Mouse (Mus musculus): ENCODE measurements around the gene Vav1. TPM values are rescaled to one million over a fixed set of nuclear protein-coding genes. Genes with fewer than 3 reads are reported as not detected.
"Not testable (repeated sequence)": the region's sequence is repeated elsewhere in the genome, so short reads cannot be mapped to it uniquely, and the experiment has no call there.

The Vav1 gene
- polyA plus RNA-seq, 1 experiment from 2014 or later: 1.8 TPM

DNA sequence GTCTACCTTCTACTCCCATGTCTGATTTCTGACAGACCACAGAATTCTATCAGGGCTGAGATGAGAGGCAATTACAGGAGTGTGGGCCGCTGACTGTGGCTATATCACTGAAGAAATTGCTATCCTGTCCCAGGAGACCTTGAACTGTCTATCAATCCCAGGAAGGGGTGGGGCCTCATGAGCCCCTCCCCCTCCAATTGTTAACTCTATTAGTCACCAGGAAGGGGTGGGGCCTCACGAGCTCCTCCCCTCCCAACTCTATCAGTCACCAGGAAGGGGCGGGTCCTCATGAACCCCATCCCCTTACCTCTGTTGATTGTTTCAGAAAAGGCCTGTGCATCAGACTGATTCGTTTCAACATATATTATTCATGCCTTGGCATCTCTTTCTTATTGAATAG is 53.3 kb downstream of the Vav1 start:
- Histone ChIP-seq H3K9ac (no peak overlapping the region), H3K4me1 (replicated peaks) (0 out of 2 replicates have a peak, but pooled peaks cover 5% of the 10 kb centered on the region), H3K27ac (replicated peaks) (no peak overlapping the region), H3K9me3 (no peaks in the 10 kb centered on the region), H3K4me3 (no peak overlapping the region), H3K4me2 (no peak overlapping the region), H3K27me3 (no peaks in the 10 kb centered on the region), H3K36me3 (no peaks in the 10 kb centered on the region)
- no peak for ATAC-seq (ENCODE audit: low FRiP score, low read depth)
- 79% methylated on average over 4 of the region's 4 CpGs for WGBS

DNA sequence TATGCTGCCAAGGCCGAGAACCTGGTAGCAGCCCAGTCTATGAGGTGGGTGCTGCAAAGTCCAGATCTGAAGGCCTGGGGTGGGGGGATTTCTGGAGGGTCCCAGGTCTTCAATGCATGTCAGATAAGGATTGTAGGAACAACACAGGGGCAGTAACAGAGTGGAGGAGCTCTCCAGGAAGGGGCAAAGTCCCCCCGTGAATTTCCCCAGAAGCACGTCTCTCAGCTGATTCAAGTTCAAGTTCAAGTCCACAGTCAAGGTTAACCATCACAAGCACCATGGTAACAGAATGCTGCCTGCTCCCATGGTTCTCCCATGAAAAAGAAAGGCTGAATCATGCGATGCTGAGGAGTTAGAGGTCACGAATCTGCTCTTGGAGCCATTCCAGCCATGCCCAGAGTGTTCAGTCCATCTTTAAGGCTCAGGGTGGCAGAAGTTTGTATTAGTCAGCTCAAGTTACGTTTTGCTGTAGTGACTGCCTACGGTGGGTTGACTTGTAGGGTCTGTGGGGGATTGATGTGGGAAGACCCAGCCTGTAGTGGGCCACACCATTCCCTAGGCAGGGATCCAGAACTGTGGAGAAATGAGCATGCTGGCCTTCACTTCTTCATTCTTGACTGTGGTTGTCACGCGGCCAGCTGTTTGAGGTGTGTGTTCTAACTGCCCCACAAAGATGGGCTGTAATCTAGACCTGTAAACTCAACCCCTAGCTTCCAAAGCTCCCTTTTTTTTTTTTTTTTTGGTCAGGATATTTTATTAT is 55.3 kb downstream of the Vav1 start:
- H3K27ac ChIP-seq (replicated peaks): no peak overlapping the region
- H3K4me3 ChIP-seq: no peak overlapping the region
- H3K9me3 ChIP-seq: no peaks in the 10 kb centered on the region
- H3K4me1 ChIP-seq (replicated peaks): 0 out of 2 replicates have a peak, but pooled peaks cover 5% of the 10 kb centered on the region
- H3K4me2 ChIP-seq: peak overlapping the region; percentile 25; the same call in 1 of the 2 replicates
- no peak for ATAC-seq (ENCODE audit: low FRiP score, low read depth)
- 73% methylated on average over 9 of the region's 9 CpGs for WGBS
- no peaks in the 10 kb centered on the region for H3K27me3 ChIP-seq
- H3K36me3 ChIP-seq: no peaks in the 10 kb centered on the region
- 0 out of 2 replicates have a peak overlapping the region, but pooled peaks have one; percentile 7 for H3K9ac ChIP-seq

DNA sequence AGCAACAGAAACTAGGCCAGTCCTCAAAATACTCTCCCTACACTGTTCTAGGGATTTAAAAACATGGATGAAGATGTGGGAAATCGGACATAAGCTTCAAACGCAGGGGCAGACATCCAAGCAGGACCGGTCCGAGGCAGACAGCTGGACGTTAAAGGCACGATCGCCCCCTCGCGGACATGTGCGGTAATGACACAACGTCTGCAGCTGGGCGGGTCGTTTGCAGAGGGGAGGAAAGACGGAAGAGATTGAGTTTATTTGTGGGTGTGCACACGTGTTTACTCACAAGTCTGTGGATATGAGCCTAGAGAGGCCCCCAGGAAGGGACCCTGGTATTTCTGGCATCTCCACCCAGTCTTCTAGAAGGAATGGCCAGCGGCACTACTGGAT is 55.9 kb downstream of the Vav1 start:
- ATAC-seq (ENCODE audit: low FRiP score, low read depth): no peak; the same call in 1 of the 2 replicates
- Histone ChIP-seq H3K9ac (0 out of 2 replicates have a peak overlapping the region, but pooled peaks have one; percentile 7), H3K9me3 (no peaks in the 10 kb centered on the region), H3K4me1 (replicated peaks) (0 out of 2 replicates have a peak, but pooled peaks cover 5% of the 10 kb centered on the region), H3K4me2 (peak overlapping the region; percentile 25; the same call in 1 of the 2 replicates), H3K36me3 (no peaks in the 10 kb centered on the region), H3K27ac (replicated peaks) (no peak overlapping the region), H3K4me3 (no peak overlapping the region), H3K27me3 (no peaks in the 10 kb centered on the region)
- 7% methylated on average over 16 of the region's 16 CpGs for WGBS

DNA sequence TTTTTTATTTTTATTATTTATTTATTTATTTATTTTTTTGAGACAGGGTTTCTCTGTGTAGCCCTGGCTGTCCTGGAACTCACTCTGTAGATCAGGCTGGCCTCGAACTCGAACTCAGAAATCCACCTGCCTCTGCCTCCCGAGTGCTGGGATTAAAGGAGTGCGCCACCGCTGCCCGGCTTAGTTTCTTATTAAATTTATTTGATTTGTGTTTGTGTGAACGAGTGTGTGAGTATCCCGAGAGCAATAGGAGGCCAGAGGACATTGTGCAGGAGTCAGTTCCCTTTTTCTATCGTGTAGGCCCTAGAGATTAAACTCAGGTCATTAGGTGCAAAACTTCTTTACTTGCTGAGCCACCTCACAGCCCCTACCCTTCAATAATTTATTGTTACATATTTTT is 56.3 kb downstream of the Vav1 start:
- ATAC-seq (ENCODE audit: low FRiP score, low read depth); H3K4me3 ChIP-seq; H3K4me1 ChIP-seq (replicated peaks); H3K9ac ChIP-seq; H3K9me3 ChIP-seq; H3K27ac ChIP-seq (replicated peaks); H3K4me2 ChIP-seq; H3K27me3 ChIP-seq; H3K36me3 ChIP-seq: not testable (repeated sequence)
- WGBS: 75% methylated on average over 9 of the region's 9 CpGs

DNA sequence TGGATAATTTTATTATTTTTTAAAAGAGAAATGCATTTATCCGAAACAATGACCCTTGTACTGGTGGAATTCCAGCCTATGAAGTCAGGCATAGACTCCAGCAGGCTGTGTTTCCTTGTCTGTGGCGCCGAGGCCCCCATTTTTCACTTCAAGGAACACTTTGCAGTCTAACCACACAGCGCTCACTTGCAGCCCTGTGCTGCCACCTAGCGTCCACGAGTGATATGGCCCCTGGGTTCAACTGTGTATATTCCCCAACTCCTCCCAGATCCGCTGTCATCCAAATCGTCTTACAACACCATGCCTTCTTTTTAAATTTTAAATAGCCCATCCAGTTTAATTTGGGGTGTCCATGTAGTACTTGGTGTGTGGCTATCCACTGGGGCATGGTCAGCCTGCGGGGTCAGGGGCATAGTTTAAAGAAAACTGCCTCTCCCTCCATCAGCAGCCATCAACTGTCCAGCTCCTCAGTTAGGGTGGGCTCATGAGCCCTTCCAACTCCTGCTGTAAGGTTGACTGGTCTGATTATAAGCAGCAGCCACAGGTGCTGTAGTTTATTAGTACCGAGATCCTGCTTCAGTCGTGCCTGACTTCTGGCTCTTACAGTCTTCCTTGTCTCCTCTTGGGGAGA is 56.9 kb downstream of the Vav1 start:
- no peaks in the 10 kb centered on the region for H3K36me3 ChIP-seq
- H3K9ac ChIP-seq: peak overlapping the region; percentile 36; the same call in 1 of the 2 replicates
- 0 out of 2 replicates have a peak, but pooled peaks cover 5% of the 10 kb centered on the region for H3K4me1 ChIP-seq (replicated peaks)
- no peaks in the 10 kb centered on the region for H3K27me3 ChIP-seq
- WGBS: 9% methylated on average over 11 of the region's 11 CpGs
- H3K9me3 ChIP-seq: no peaks in the 10 kb centered on the region
- no peak overlapping the region for H3K27ac ChIP-seq (replicated peaks)
- no peak overlapping the region for H3K4me3 ChIP-seq
- peak overlapping the region; percentile 34; the same call in 1 of the 2 replicates for H3K4me2 ChIP-seq
- ATAC-seq (ENCODE audit: low FRiP score, low read depth): peak; percentile 91

DNA sequence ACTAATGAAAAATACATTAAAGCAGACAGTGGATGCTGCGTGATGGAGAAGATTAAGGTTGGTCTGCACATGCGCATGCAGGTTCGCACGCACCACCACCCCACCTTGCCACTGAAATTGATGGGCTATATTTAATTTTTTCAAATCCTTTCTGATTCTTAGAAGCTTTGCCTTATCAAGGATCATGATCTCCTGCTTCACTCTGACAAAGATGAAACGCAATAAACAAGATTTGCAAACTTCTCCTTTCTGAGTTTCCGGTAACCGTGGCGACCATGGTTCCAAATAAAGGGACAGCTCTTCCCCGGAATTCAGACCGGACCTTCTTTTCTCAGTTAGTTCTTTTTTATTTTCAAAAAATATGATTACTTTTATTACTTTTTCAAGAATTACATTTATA is 59.1 kb downstream of the Vav1 start:
- no peaks in the 10 kb centered on the region for H3K36me3 ChIP-seq
- H3K4me1 ChIP-seq (replicated peaks): 0 out of 2 replicates have a peak, but pooled peaks cover 5% of the 10 kb centered on the region
- no peak for ATAC-seq (ENCODE audit: low FRiP score, low read depth)
- H3K9me3 ChIP-seq: no peaks in the 10 kb centered on the region
- H3K4me3 ChIP-seq: no peak overlapping the region
- WGBS: 87% methylated on average over 10 of the region's 10 CpGs
- H3K27me3 ChIP-seq: no peaks in the 10 kb centered on the region
- no peak overlapping the region for H3K9ac ChIP-seq
- no peak overlapping the region for H3K4me2 ChIP-seq
- no peak overlapping the region for H3K27ac ChIP-seq (replicated peaks)

DNA sequence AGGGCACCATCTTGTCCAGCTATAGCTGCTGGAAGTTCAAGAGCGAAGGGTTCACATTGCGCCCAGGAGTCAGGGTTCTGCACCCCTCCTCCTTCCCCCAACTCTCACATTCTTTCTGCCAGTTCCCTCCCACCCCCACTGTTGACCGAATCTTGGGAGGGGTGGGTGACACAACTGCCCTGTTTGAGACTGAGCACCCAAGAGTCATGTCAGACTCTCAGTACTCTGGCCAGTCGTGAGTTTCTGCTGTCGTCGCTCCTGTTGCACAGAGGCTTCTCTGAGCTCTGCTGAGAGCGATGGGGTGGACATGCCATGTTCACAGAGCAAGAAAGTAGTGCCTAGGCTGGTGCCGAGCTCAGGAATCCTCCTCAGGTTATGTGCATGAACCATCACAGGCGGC is 60.4 kb downstream of the Vav1 start:
- H3K9ac ChIP-seq: no peak overlapping the region
- H3K9me3 ChIP-seq: no peaks in the 10 kb centered on the region
- no peaks in the 10 kb centered on the region for H3K36me3 ChIP-seq
- no peak overlapping the region for H3K27ac ChIP-seq (replicated peaks)
- H3K4me2 ChIP-seq: no peak overlapping the region
- WGBS: 84% methylated on average over 9 of the region's 9 CpGs
- H3K4me3 ChIP-seq: no peak overlapping the region
- 0 out of 2 replicates have a peak, but pooled peaks cover 5% of the 10 kb centered on the region for H3K4me1 ChIP-seq (replicated peaks)
- no peaks in the 10 kb centered on the region for H3K27me3 ChIP-seq
- no peak for ATAC-seq (ENCODE audit: low FRiP score, low read depth)

DNA sequence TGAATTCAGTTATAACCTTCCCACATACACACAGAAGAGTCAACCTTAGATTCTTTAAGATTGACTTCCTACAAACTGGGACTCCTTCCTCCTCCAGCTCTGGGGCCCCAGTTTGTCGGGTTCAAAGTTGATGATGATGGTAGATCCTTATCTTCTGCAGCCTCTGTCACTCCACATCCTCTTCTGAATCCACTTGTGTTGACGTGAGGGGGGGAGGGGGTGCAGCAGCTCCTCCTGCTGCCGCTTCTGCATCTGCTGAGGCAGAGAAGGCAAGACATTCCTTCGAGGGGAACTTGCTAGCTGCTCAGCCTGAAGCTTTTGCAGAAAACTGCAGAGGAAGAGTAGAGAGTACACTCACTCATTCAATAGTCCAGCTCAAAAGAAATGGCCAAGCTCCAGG is 62.7 kb downstream of the Vav1 start:
- H3K9ac ChIP-seq: no peak overlapping the region
- no peaks in the 10 kb centered on the region for H3K36me3 ChIP-seq
- no peaks in the 10 kb centered on the region for H3K4me1 ChIP-seq (replicated peaks)
- H3K4me3 ChIP-seq: no peak overlapping the region
- no peaks in the 10 kb centered on the region for H3K9me3 ChIP-seq
- no peak overlapping the region for H3K4me2 ChIP-seq
- H3K27ac ChIP-seq (replicated peaks): no peak overlapping the region
- ATAC-seq (ENCODE audit: low FRiP score, low read depth): no peak
- no peaks in the 10 kb centered on the region for H3K27me3 ChIP-seq
- 78% methylated on average over 4 of the region's 4 CpGs for WGBS

DNA sequence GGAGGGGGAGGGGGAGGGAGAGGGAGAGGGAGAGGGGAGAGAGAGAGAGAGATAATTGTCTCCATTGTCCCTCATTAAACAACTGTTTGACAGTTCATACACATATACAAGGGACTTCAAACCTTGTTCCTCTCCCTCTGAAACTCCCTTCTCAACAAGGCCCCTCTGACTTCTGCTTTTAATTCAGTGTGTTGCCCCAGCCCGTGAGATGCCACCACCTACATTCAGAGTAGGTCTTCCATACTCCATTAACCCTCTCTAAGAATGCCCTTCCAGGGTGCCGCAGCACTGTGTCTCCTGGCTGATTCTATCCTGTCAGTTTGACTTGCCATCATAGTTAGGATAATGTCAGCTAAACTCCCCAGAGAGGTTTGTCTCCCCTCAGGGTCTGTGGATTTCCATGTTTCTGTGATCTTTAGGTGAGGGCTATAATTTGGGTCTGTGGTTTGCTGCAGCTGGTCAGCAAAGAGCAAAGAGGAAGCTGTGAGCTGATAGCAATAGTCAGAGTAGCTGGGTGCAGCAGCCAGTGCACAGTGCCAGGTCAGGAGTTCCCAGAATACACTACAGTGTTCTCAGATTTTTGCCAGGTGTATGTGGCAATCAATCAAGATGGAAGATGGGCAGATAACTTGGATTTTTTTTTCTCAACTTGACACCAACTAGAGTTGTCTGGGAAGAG is 65.3 kb downstream of the Vav1 start:
- no peak overlapping the region for H3K9ac ChIP-seq
- no peaks in the 10 kb centered on the region for H3K9me3 ChIP-seq
- H3K36me3 ChIP-seq: no peaks in the 10 kb centered on the region
- 62% methylated on average over 2 of the region's 2 CpGs for WGBS
- no peak overlapping the region for H3K4me3 ChIP-seq
- no peaks in the 10 kb centered on the region for H3K4me1 ChIP-seq (replicated peaks)
- no peak for ATAC-seq (ENCODE audit: low FRiP score, low read depth)
- no peaks in the 10 kb centered on the region for H3K27me3 ChIP-seq
- H3K27ac ChIP-seq (replicated peaks): no peak overlapping the region
- no peak overlapping the region for H3K4me2 ChIP-seq

DNA sequence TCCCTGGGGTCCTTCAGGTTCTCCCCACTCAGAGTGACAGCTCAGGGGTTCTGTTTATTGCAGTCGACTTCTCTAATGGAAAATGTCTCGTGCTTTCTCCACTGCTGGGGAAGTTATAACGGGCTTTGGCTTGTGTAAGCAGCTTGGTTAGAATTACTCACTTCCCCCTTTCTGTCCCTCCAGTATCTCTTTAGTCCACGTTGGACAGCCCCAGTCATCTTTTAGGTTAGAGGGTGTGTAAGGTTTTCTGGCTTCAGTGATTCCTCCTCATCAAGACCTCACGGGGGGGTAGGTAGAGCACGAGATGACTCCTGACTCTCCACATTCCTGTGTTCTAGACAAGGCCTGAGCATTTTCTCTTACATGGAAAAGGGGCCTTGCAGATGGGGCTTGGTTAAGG is 68.1 kb downstream of the Vav1 start:
- H3K27ac ChIP-seq (replicated peaks): no peak overlapping the region
- no peak overlapping the region for H3K4me3 ChIP-seq
- H3K36me3 ChIP-seq: no peaks in the 10 kb centered on the region
- H3K9me3 ChIP-seq: no peaks in the 10 kb centered on the region
- no peak overlapping the region for H3K4me2 ChIP-seq
- no peak for ATAC-seq (ENCODE audit: low FRiP score, low read depth)
- no peak overlapping the region for H3K9ac ChIP-seq
- H3K4me1 ChIP-seq (replicated peaks): no peaks in the 10 kb centered on the region
- WGBS: 77% methylated on average over 6 of the region's 6 CpGs
- no peaks in the 10 kb centered on the region for H3K27me3 ChIP-seq

DNA sequence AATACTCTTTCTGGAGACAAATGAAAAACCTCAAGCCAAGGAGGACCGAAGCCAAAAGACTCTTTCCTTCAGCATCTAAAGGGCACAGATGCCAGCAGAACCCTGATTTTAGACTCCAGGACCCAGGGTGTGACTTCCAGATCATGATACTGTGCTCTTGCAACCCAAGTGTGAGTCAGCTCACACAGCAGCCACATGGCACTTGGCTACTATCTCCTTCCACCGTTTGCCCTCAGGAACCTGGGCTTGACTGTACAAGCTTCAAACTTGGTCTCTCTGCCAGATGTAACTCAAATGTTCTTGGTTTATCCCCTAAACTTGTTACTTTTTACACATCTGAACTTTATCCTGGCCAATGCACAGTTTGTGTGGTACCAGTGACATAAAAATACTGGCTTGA is 68.9 kb downstream of the Vav1 start:
- H3K27me3 ChIP-seq: no peaks in the 10 kb centered on the region
- H3K27ac ChIP-seq (replicated peaks): no peak overlapping the region
- no peak for ATAC-seq (ENCODE audit: low FRiP score, low read depth)
- no peaks in the 10 kb centered on the region for H3K4me1 ChIP-seq (replicated peaks)
- H3K4me2 ChIP-seq: no peak overlapping the region
- 94% methylated on average over 2 of the region's 2 CpGs for WGBS
- H3K9ac ChIP-seq: no peak overlapping the region
- no peaks in the 10 kb centered on the region for H3K36me3 ChIP-seq
- H3K4me3 ChIP-seq: no peak overlapping the region
- H3K9me3 ChIP-seq: no peaks in the 10 kb centered on the region

DNA sequence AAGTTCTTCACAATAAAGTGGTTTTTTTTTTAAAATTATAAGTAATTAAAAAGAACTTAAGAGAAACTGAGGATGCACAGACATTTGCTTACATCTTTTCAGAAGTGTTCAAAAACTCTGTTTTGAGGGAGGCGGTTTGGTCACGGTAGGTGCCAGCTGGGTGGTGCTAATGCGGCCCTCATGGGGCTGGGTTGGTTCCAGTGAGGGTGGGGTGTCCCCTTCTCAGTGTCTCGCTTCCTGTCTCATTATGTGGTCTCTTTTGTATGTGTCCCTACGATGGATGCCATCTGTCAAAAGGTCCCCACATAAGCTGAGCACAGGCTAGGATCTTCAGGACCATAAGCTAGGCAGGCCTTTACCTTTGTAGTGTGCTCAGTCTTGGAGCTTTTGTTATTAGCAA is 70.2 kb downstream of the Vav1 start:
- no peaks in the 10 kb centered on the region for H3K9me3 ChIP-seq
- no peaks in the 10 kb centered on the region for H3K4me1 ChIP-seq (replicated peaks)
- ATAC-seq (ENCODE audit: low FRiP score, low read depth): no peak
- no peaks in the 10 kb centered on the region for H3K27me3 ChIP-seq
- 64% methylated on average over 5 of the region's 5 CpGs for WGBS
- no peak overlapping the region for H3K4me3 ChIP-seq
- H3K36me3 ChIP-seq: no peaks in the 10 kb centered on the region
- H3K9ac ChIP-seq: no peak overlapping the region
- H3K4me2 ChIP-seq: no peak overlapping the region
- no peak overlapping the region for H3K27ac ChIP-seq (replicated peaks)
